Mouse (Mus musculus) lung, embryonic 14.5 days (tissue): ENCODE data around the gene Klhl23. TPM values are rescaled to one million over a fixed set of nuclear protein-coding genes. Genes with fewer than 3 reads are reported as not detected.

Experiments
- ATAC-seq: fragments of 200-750 bp; cut with Nextera tagmentation; 2 replicates; pipeline ENCODE4 v1.8.0; 2017; ENCODE audit warnings: mild to moderate bottlenecking, moderate TSS enrichment, moderate library complexity; ENCODE audit not compliant: insufficient read depth
- DNase-seq: peaks from one replicate; pipeline ENCODE4 v3.0.0-alpha.2; 2015
- H3K27ac ChIP-seq: fragments of 300-500 bp; sonication (generic); 2 replicates; pipeline ENCODE4 v1.5.1; 2014; ENCODE audit warnings: low read depth, mild to moderate bottlenecking, moderate library complexity
- H3K27me3 ChIP-seq: fragments of 300-500 bp; sonication (generic); 2 replicates; pipeline ENCODE4 v1.6.1; 2014; ENCODE audit warnings: low read length, control low read depth; ENCODE audit not compliant: insufficient read depth
- H3K36me3 ChIP-seq: fragments of 300-500 bp; sonication (generic); 2 replicates; pipeline ENCODE4 v1.6.1; 2014; ENCODE audit warnings: control low read depth; ENCODE audit not compliant: insufficient read depth
- H3K4me1 ChIP-seq: fragments of 300-500 bp; sonication (generic); 2 replicates; pipeline ENCODE4 v1.6.1; 2014; ENCODE audit warnings: antibody characterized with exemption, control low read depth; ENCODE audit not compliant: insufficient read depth
- H3K4me2 ChIP-seq: fragments of 300-500 bp; sonication (generic); 2 replicates; pipeline ENCODE4 v1.6.1; 2014; ENCODE audit warnings: mild to moderate bottlenecking
- H3K4me3 ChIP-seq: fragments of 300-500 bp; sonication (generic); 2 replicates; pipeline ENCODE4 v1.5.1; 2014; ENCODE audit warnings: low read depth, low read length
- H3K9ac ChIP-seq: fragments of 300-500 bp; sonication (generic); 2 replicates; pipeline ENCODE4 v1.6.1; 2014
- H3K9me3 ChIP-seq: fragments of 300-500 bp; sonication (generic); 2 replicates; pipeline ENCODE4 v1.6.1; 2016; ENCODE audit warnings: low read depth, low read length, control low read depth
- CTCF ChIP-seq: IDR thresholded peaks from 2 replicates; pipeline ENCODE4 v1.5.1; 2016; ENCODE audit warnings: antibody characterized with exemption, low read depth
- WGBS: fragments of 180-500 bp; shearing (Covaris S2); extraction: QIAGEN DNeasy Blood & Tissue Kit; methylation state at CpG from one replicate; pipeline ENCODE4 v1.1.7; 2014; 5-methylcytosine and 5-hydroxymethylcytosine counted together
- polyA plus RNA-seq: library from polyadenylated mRNA; unstranded; fragments of >200 nt; fragmentation: Nextera tagmentation; extraction: Ambion mirVana; gene quantifications from 2 replicates; pipeline ENCODE4 v1.2.1, GENCODE M21; 2014

Klhl23 gene
- polyA plus RNA-seq, 1 experiment from 2014 or later: 39.6 TPM

- WGBS: 84% methylated on average over 8 of the region's 8 CpGs
- Histone ChIP-seq H3K9ac (no peak overlapping the region), H3K27ac (no peak overlapping the region), H3K4me3 (no peak overlapping the region), H3K36me3 (peaks cover 66% of the 10 kb centered on the region), H3K27me3 (no peaks in the 10 kb centered on the region), H3K9me3 (no peaks in the 10 kb centered on the region), H3K4me1 (no peaks in the 10 kb centered on the region), H3K4me2 (no peak overlapping the region)
- TF ChIP-seq CTCF: no peak
- DNase-seq (no peak), ATAC-seq (no peak)
Observed at GRCm38 (mm10) chr2:69830116-69830515, 8.4 kb downstream of the Klhl23 start.

GRCm38 (mm10) chr2:69837244-69837967, 15.7 kb downstream of the Klhl23 start:
- WGBS: 72% methylated on average over 6 of the region's 7 CpGs
- no peaks in the 10 kb centered on the region for H3K27me3 ChIP-seq
- no peak overlapping the region for H3K4me3 ChIP-seq
- H3K27ac ChIP-seq: no peak overlapping the region
- ATAC-seq (no peak), DNase-seq (no peak)
- H3K36me3 ChIP-seq: peaks cover 44% of the 10 kb centered on the region
- no peaks in the 10 kb centered on the region for H3K9me3 ChIP-seq
- H3K9ac ChIP-seq: no peak overlapping the region
- H3K4me2 ChIP-seq: no peak overlapping the region
- TF ChIP-seq CTCF: no peak
- no peaks in the 10 kb centered on the region for H3K4me1 ChIP-seq

GRCm38 (mm10) chr2:69837996-69838395, 16.3 kb downstream of the Klhl23 start:
- no peak for TF ChIP-seq CTCF
- no peak for ATAC-seq
- Histone ChIP-seq H3K9ac (no peak overlapping the region), H3K4me3 (no peak overlapping the region), H3K27me3 (no peaks in the 10 kb centered on the region), H3K4me1 (no peaks in the 10 kb centered on the region), H3K27ac (no peak overlapping the region), H3K36me3 (peaks cover 40% of the 10 kb centered on the region), H3K4me2 (no peak overlapping the region), H3K9me3 (no peaks in the 10 kb centered on the region)
- no peak for DNase-seq
- WGBS: 45% methylated on average over 3 of the region's 3 CpGs

- Histone ChIP-seq H3K36me3 (peaks cover 33% of the 10 kb centered on the region), H3K4me2 (no peak overlapping the region), H3K9ac (no peak overlapping the region), H3K4me1 (no peaks in the 10 kb centered on the region), H3K27ac (no peak overlapping the region), H3K27me3 (no peaks in the 10 kb centered on the region), H3K4me3 (no peak overlapping the region), H3K9me3 (no peaks in the 10 kb centered on the region)
- DNase-seq: no peak
- TF ChIP-seq CTCF: no peak
- no peak for ATAC-seq
Observed at GRCm38 (mm10) chr2:69838707-69839106, 17.0 kb downstream of the Klhl23 start.

- no peaks in the 10 kb centered on the region for H3K27me3 ChIP-seq
- H3K9me3 ChIP-seq: no peaks in the 10 kb centered on the region
- TF ChIP-seq CTCF: no peak
- H3K27ac ChIP-seq: no peak overlapping the region
- no peak overlapping the region for H3K9ac ChIP-seq
- WGBS: 40% methylated on average over 6 of the region's 6 CpGs
- ATAC-seq: no peak
- no peaks in the 10 kb centered on the region for H3K4me1 ChIP-seq
- no peak overlapping the region for H3K4me3 ChIP-seq
- H3K36me3 ChIP-seq: peaks cover 19% of the 10 kb centered on the region
- H3K4me2 ChIP-seq: no peak overlapping the region
- no peak for DNase-seq
Observed at GRCm38 (mm10) chr2:69840261-69840660, 18.5 kb downstream of the Klhl23 start.

- H3K4me1 ChIP-seq: no peaks in the 10 kb centered on the region
- no peak for TF ChIP-seq CTCF
- no peaks in the 10 kb centered on the region for H3K27me3 ChIP-seq
- H3K9ac ChIP-seq: no peak overlapping the region
- no peak overlapping the region for H3K4me2 ChIP-seq
- ATAC-seq (no peak), DNase-seq (peak; percentile 74)
- no peaks in the 10 kb centered on the region for H3K36me3 ChIP-seq
- H3K9me3 ChIP-seq: no peaks in the 10 kb centered on the region
- 58% methylated on average over 6 of the region's 6 CpGs for WGBS
- H3K27ac ChIP-seq: peak overlapping the region; percentile 58
- no peak overlapping the region for H3K4me3 ChIP-seq
Observed at GRCm38 (mm10) chr2:69849215-69849614, 27.5 kb downstream of the Klhl23 start.

- H3K4me3 ChIP-seq: no peak overlapping the region
- no peaks in the 10 kb centered on the region for H3K4me1 ChIP-seq
- ATAC-seq (no peak), DNase-seq (no peak)
- WGBS: 55% methylated on average over 2 of the region's 2 CpGs
- no peak overlapping the region for H3K27ac ChIP-seq
- no peaks in the 10 kb centered on the region for H3K9me3 ChIP-seq
- H3K4me2 ChIP-seq: no peak overlapping the region
- no peaks in the 10 kb centered on the region for H3K27me3 ChIP-seq
- no peak overlapping the region for H3K9ac ChIP-seq
- no peak for TF ChIP-seq CTCF
- no peaks in the 10 kb centered on the region for H3K36me3 ChIP-seq
Observed at GRCm38 (mm10) chr2:69851427-69852058, 29.8 kb downstream of the Klhl23 start.
